Mouse (Mus musculus): ENCODE measurements at regions not wholly inside any gene's neighbourhood (a gene's known extent, or its start where the extent isn't known, plus 50 kb on each side); places are given as distances from the start of the nearest gene placed in this dataset.

GRCm38 (mm10) chr13:28754207-28754606, 199.3 kb downstream of the Sox4 start:
- DNase-seq (ENCODE audit: low spot score), result no peak

- DNase-seq (ENCODE audit: low spot score), result no peak
Measured at GRCm38 (mm10) chr13:28750949-28751692, 202.4 kb downstream of the Sox4 start.

- no peak for DNase-seq (ENCODE audit: low spot score)
Measured at GRCm38 (mm10) chr13:28740158-28740670, 213.3 kb downstream of the Sox4 start.

- no peak for DNase-seq (ENCODE audit: low spot score)
Measured at GRCm38 (mm10) chr13:28738160-28739100, 215.1 kb downstream of the Sox4 start.

- DNase-seq (ENCODE audit: low spot score), result no peak
Measured at GRCm38 (mm10) chr13:28732475-28732874, 221.0 kb downstream of the Sox4 start.

GRCm38 (mm10) chr13:28732036-28732435, 221.5 kb downstream of the Sox4 start:
- no peak for DNase-seq (ENCODE audit: low spot score)

GRCm38 (mm10) chr13:28730059-28730580, 223.4 kb downstream of the Sox4 start:
- DNase-seq (ENCODE audit: low spot score), result no peak

- no peak for DNase-seq (ENCODE audit: low spot score)
Measured at GRCm38 (mm10) chr13:28728768-28729167, 224.7 kb downstream of the Sox4 start.

- DNase-seq (ENCODE audit: low spot score), result no peak
Measured at GRCm38 (mm10) chr13:28724300-28724699, 229.2 kb downstream of the Sox4 start.

- DNase-seq (ENCODE audit: low spot score), result no peak
Measured at GRCm38 (mm10) chr13:28722074-28722473, 231.4 kb downstream of the Sox4 start.

GRCm38 (mm10) chr13:28721548-28721981, 231.9 kb downstream of the Sox4 start:
- DNase-seq (ENCODE audit: low spot score), result no peak

- DNase-seq (ENCODE audit: low spot score), result peak; percentile 37
Measured at GRCm38 (mm10) chr13:28720639-28721239, 232.8 kb downstream of the Sox4 start.

- no peak for DNase-seq (ENCODE audit: low spot score)
Measured at GRCm38 (mm10) chr13:28720169-28720568, 233.3 kb downstream of the Sox4 start.

- DNase-seq (ENCODE audit: low spot score), result no peak
Measured at GRCm38 (mm10) chr13:28718868-28719265, 234.6 kb downstream of the Sox4 start.

- no peak for DNase-seq (ENCODE audit: low spot score)
Measured at GRCm38 (mm10) chr13:28718169-28718867, 235.2 kb downstream of the Sox4 start.

GRCm38 (mm10) chr13:28717404-28717803, 236.1 kb downstream of the Sox4 start:
- no peak for DNase-seq (ENCODE audit: low spot score)

GRCm38 (mm10) chr13:28709966-28710365, 243.5 kb downstream of the Sox4 start:
- no peak for DNase-seq (ENCODE audit: low spot score)

GRCm38 (mm10) chr13:28701309-28701708, 252.2 kb downstream of the Sox4 start:
- no peak for DNase-seq (ENCODE audit: low spot score)

- no peak for DNase-seq (ENCODE audit: low spot score)
Measured at GRCm38 (mm10) chr13:28700081-28700480, 253.4 kb downstream of the Sox4 start.

GRCm38 (mm10) chr13:28699490-28700032, 254.0 kb downstream of the Sox4 start:
- DNase-seq (ENCODE audit: low spot score), result no peak

Measured in left cerebral cortex, adult 11 months (tissue).